Mouse (Mus musculus): ENCODE measurements around the gene Mllt1. TPM values are rescaled to one million over a fixed set of nuclear protein-coding genes. Genes with fewer than 3 reads are reported as not detected.
"Not testable (repeated sequence)": the region's sequence is repeated elsewhere in the genome, so short reads cannot be mapped to it uniquely, and the experiment has no call there.

Gene Mllt1
- polyA plus RNA-seq, 1 experiment from 2014 or later: 27.2 TPM

GRCm38 (mm10) chr17:56909764-56910163 lies 25.5 kb downstream of the Mllt1 start:
- H3K9ac ChIP-seq (replicated peaks; ENCODE audit: low read length); DNase-seq (ENCODE audit: low spot score); H3K27me3 ChIP-seq (ENCODE audit: control insufficient read depth, insufficient read depth, low read length); H3K9me3 ChIP-seq (replicated peaks; ENCODE audit: control insufficient read depth, low read length); H3K4me3 ChIP-seq (ENCODE audit: low read depth, low read length); H3K36me3 ChIP-seq (replicated peaks; ENCODE audit: control insufficient read depth, insufficient read depth, low read depth, low read length); H3K27ac ChIP-seq (replicated peaks; ENCODE audit: low read depth, low read length); H3K4me1 ChIP-seq (ENCODE audit: control insufficient read depth, insufficient read depth, low read length); H3K4me2 ChIP-seq (ENCODE audit: low read depth, low read length); ATAC-seq (replicated peaks; ENCODE audit: insufficient number of reproducible peaks, low FRiP score, low TSS enrichment, low read depth): not testable (repeated sequence)
- 93% methylated on average over 2 of the region's 2 CpGs for WGBS

GRCm38 (mm10) chr17:56907887-56908286 lies 27.3 kb downstream of the Mllt1 start:
- Histone ChIP-seq H3K4me2 (ENCODE audit: low read depth, low read length) (no peak overlapping the region), H3K9me3 (replicated peaks; ENCODE audit: control insufficient read depth, low read length) (no peaks in the 10 kb centered on the region), H3K27me3 (ENCODE audit: control insufficient read depth, insufficient read depth, low read length) (no peaks in the 10 kb centered on the region), H3K36me3 (replicated peaks; ENCODE audit: control insufficient read depth, insufficient read depth, low read depth, low read length) (no peaks in the 10 kb centered on the region; the same call in none of the 2 replicates), H3K9ac (replicated peaks; ENCODE audit: low read length) (no peak overlapping the region), H3K4me3 (ENCODE audit: low read depth, low read length) (no peak overlapping the region), H3K27ac (replicated peaks; ENCODE audit: low read depth, low read length) (no peak overlapping the region), H3K4me1 (ENCODE audit: control insufficient read depth, insufficient read depth, low read length) (no peaks in the 10 kb centered on the region)
- WGBS: 89% methylated on average over 9 of the region's 9 CpGs
- no peak for ATAC-seq (replicated peaks; ENCODE audit: insufficient number of reproducible peaks, low FRiP score, low TSS enrichment, low read depth)
- DNase-seq (ENCODE audit: low spot score): no peak

GRCm38 (mm10) chr17:56907096-56907495 lies 28.1 kb downstream of the Mllt1 start:
- Histone ChIP-seq H3K4me1 (ENCODE audit: control insufficient read depth, insufficient read depth, low read length) (no peaks in the 10 kb centered on the region), H3K27ac (replicated peaks; ENCODE audit: low read depth, low read length) (no peak overlapping the region), H3K4me2 (ENCODE audit: low read depth, low read length) (no peak overlapping the region), H3K4me3 (ENCODE audit: low read depth, low read length) (no peak overlapping the region), H3K27me3 (ENCODE audit: control insufficient read depth, insufficient read depth, low read length) (no peaks in the 10 kb centered on the region), H3K36me3 (replicated peaks; ENCODE audit: control insufficient read depth, insufficient read depth, low read depth, low read length) (peaks cover 3% of the 10 kb centered on the region), H3K9me3 (replicated peaks; ENCODE audit: control insufficient read depth, low read length) (no peaks in the 10 kb centered on the region), H3K9ac (replicated peaks; ENCODE audit: low read length) (no peak overlapping the region)
- 92% methylated on average over 5 of the region's 5 CpGs for WGBS
- DNase-seq (ENCODE audit: low spot score) (no peak), ATAC-seq (replicated peaks; ENCODE audit: insufficient number of reproducible peaks, low FRiP score, low TSS enrichment, low read depth) (no peak)

GRCm38 (mm10) chr17:56906166-56906565 lies 29.0 kb downstream of the Mllt1 start:
- DNase-seq (ENCODE audit: low spot score): no peak
- ATAC-seq (replicated peaks; ENCODE audit: insufficient number of reproducible peaks, low FRiP score, low TSS enrichment, low read depth): no peak
- Histone ChIP-seq H3K9ac (replicated peaks; ENCODE audit: low read length) (no peak overlapping the region), H3K27me3 (ENCODE audit: control insufficient read depth, insufficient read depth, low read length) (no peaks in the 10 kb centered on the region), H3K4me1 (ENCODE audit: control insufficient read depth, insufficient read depth, low read length) (no peaks in the 10 kb centered on the region), H3K9me3 (replicated peaks; ENCODE audit: control insufficient read depth, low read length) (no peaks in the 10 kb centered on the region), H3K4me3 (ENCODE audit: low read depth, low read length) (no peak overlapping the region), H3K27ac (replicated peaks; ENCODE audit: low read depth, low read length) (no peak overlapping the region), H3K4me2 (ENCODE audit: low read depth, low read length) (no peak overlapping the region), H3K36me3 (replicated peaks; ENCODE audit: control insufficient read depth, insufficient read depth, low read depth, low read length) (peaks cover 5% of the 10 kb centered on the region)
- WGBS: 90% methylated on average over 3 of the region's 3 CpGs

- Histone ChIP-seq H3K4me1 (ENCODE audit: control insufficient read depth, insufficient read depth, low read length) (no peaks in the 10 kb centered on the region), H3K9me3 (replicated peaks; ENCODE audit: control insufficient read depth, low read length) (no peaks in the 10 kb centered on the region), H3K27ac (replicated peaks; ENCODE audit: low read depth, low read length) (no peak overlapping the region), H3K4me3 (ENCODE audit: low read depth, low read length) (no peak overlapping the region), H3K9ac (replicated peaks; ENCODE audit: low read length) (no peak overlapping the region), H3K4me2 (ENCODE audit: low read depth, low read length) (no peak overlapping the region), H3K27me3 (ENCODE audit: control insufficient read depth, insufficient read depth, low read length) (no peaks in the 10 kb centered on the region), H3K36me3 (replicated peaks; ENCODE audit: control insufficient read depth, insufficient read depth, low read depth, low read length) (peaks cover 11% of the 10 kb centered on the region)
- no peak for DNase-seq (ENCODE audit: low spot score)
- WGBS: 86% methylated on average over 5 of the region's 5 CpGs
- ATAC-seq (replicated peaks; ENCODE audit: insufficient number of reproducible peaks, low FRiP score, low TSS enrichment, low read depth): no peak
Observed at GRCm38 (mm10) chr17:56902698-56903097, 32.5 kb downstream of the Mllt1 start.

GRCm38 (mm10) chr17:56897630-56898195 lies 37.5 kb downstream of the Mllt1 start:
- Histone ChIP-seq H3K36me3 (replicated peaks; ENCODE audit: control insufficient read depth, insufficient read depth, low read depth, low read length) (peaks cover 34% of the 10 kb centered on the region), H3K27ac (replicated peaks; ENCODE audit: low read depth, low read length) (no peak overlapping the region), H3K4me1 (ENCODE audit: control insufficient read depth, insufficient read depth, low read length) (no peaks in the 10 kb centered on the region), H3K9ac (replicated peaks; ENCODE audit: low read length) (no peak overlapping the region), H3K4me2 (ENCODE audit: low read depth, low read length) (no peak overlapping the region), H3K4me3 (ENCODE audit: low read depth, low read length) (no peak overlapping the region), H3K27me3 (ENCODE audit: control insufficient read depth, insufficient read depth, low read length) (no peaks in the 10 kb centered on the region), H3K9me3 (replicated peaks; ENCODE audit: control insufficient read depth, low read length) (no peaks in the 10 kb centered on the region)
- 76% methylated on average over 7 of the region's 7 CpGs for WGBS
- peak; percentile 75 for DNase-seq (ENCODE audit: low spot score)
- ATAC-seq (replicated peaks; ENCODE audit: insufficient number of reproducible peaks, low FRiP score, low TSS enrichment, low read depth): peak; percentile 19; the same call in 1 of the 2 replicates

GRCm38 (mm10) chr17:56896513-56897129 lies 38.6 kb downstream of the Mllt1 start:
- Histone ChIP-seq H3K4me3 (ENCODE audit: low read depth, low read length) (no peak overlapping the region), H3K9me3 (replicated peaks; ENCODE audit: control insufficient read depth, low read length) (no peaks in the 10 kb centered on the region), H3K27ac (replicated peaks; ENCODE audit: low read depth, low read length) (no peak overlapping the region), H3K36me3 (replicated peaks; ENCODE audit: control insufficient read depth, insufficient read depth, low read depth, low read length) (peaks cover 32% of the 10 kb centered on the region), H3K4me1 (ENCODE audit: control insufficient read depth, insufficient read depth, low read length) (no peaks in the 10 kb centered on the region), H3K9ac (replicated peaks; ENCODE audit: low read length) (no peak overlapping the region), H3K4me2 (ENCODE audit: low read depth, low read length) (no peak overlapping the region), H3K27me3 (ENCODE audit: control insufficient read depth, insufficient read depth, low read length) (no peaks in the 10 kb centered on the region)
- no peak for DNase-seq (ENCODE audit: low spot score)
- ATAC-seq (replicated peaks; ENCODE audit: insufficient number of reproducible peaks, low FRiP score, low TSS enrichment, low read depth): no peak
- 93% methylated on average over 6 of the region's 6 CpGs for WGBS

- ATAC-seq (replicated peaks; ENCODE audit: insufficient number of reproducible peaks, low FRiP score, low TSS enrichment, low read depth) (no peak), DNase-seq (ENCODE audit: low spot score) (no peak)
- H3K4me1 ChIP-seq (ENCODE audit: control insufficient read depth, insufficient read depth, low read length): no peaks in the 10 kb centered on the region
- H3K4me2 ChIP-seq (ENCODE audit: low read depth, low read length): no peak overlapping the region
- no peaks in the 10 kb centered on the region for H3K27me3 ChIP-seq (ENCODE audit: control insufficient read depth, insufficient read depth, low read length)
- no peak overlapping the region for H3K9ac ChIP-seq (replicated peaks; ENCODE audit: low read length)
- 92% methylated on average over 9 of the region's 9 CpGs for WGBS
- no peak overlapping the region for H3K4me3 ChIP-seq (ENCODE audit: low read depth, low read length)
- H3K9me3 ChIP-seq (replicated peaks; ENCODE audit: control insufficient read depth, low read length): no peaks in the 10 kb centered on the region
- H3K27ac ChIP-seq (replicated peaks; ENCODE audit: low read depth, low read length): no peak overlapping the region
- peaks cover 26% of the 10 kb centered on the region for H3K36me3 ChIP-seq (replicated peaks; ENCODE audit: control insufficient read depth, insufficient read depth, low read depth, low read length)
Observed at GRCm38 (mm10) chr17:56895368-56895918, 39.8 kb downstream of the Mllt1 start.
